Mouse (Mus musculus) hindbrain, embryonic 11.5 days (tissue): ENCODE measurements at regions not wholly inside any gene's neighbourhood (a gene's known extent, or its start where the extent isn't known, plus 50 kb on each side); places are given as distances from the start of the nearest gene placed in this dataset.

Source experiments
- ATAC-seq: fragments of 200-750 bp; cut with Nextera tagmentation; 2 replicates; pipeline ENCODE4 v1.8.0; 2017; ENCODE audit warnings: mild to moderate bottlenecking, moderate TSS enrichment, moderate library complexity; ENCODE audit not compliant: low FRiP score
- DNase-seq: peaks from one replicate; pipeline ENCODE4 v3.0.0-alpha.2; 2015; ENCODE audit warnings: low spot score
- H3K27ac ChIP-seq: fragments of 300-500 bp; sonication (generic); 2 replicates; pipeline ENCODE4 v1.5.1; 2014; ENCODE audit warnings: mild to moderate bottlenecking, low read depth, low read length
- H3K27me3 ChIP-seq: fragments of 300-500 bp; sonication (generic); 2 replicates; pipeline ENCODE4 v1.6.1; 2014; ENCODE audit warnings: mild to moderate bottlenecking, low read length, moderate library complexity, mixed read lengths; ENCODE audit not compliant: control insufficient read depth, insufficient read depth
- H3K36me3 ChIP-seq: fragments of 300-500 bp; sonication (generic); 2 replicates; pipeline ENCODE4 v1.6.1; 2014; ENCODE audit warnings: mild to moderate bottlenecking, low read length, moderate library complexity, mixed read lengths; ENCODE audit not compliant: control insufficient read depth, insufficient read depth
- H3K4me1 ChIP-seq: fragments of 300-500 bp; sonication (generic); replicated peaks from 2 replicates; pipeline ENCODE4 v1.6.1; 2014; ENCODE audit warnings: low read length, mixed read lengths; ENCODE audit not compliant: control insufficient read depth, insufficient read depth
- H3K4me2 ChIP-seq: fragments of 300-500 bp; sonication (generic); replicated peaks from 2 replicates; pipeline ENCODE4 v1.6.1; 2014; ENCODE audit warnings: mild to moderate bottlenecking, low read depth, low read length
- H3K4me3 ChIP-seq: fragments of 300-500 bp; sonication (generic); 2 replicates; pipeline ENCODE4 v1.5.1; 2014; ENCODE audit warnings: low read depth, low read length
- H3K9ac ChIP-seq: fragments of 300-500 bp; sonication (generic); 2 replicates; pipeline ENCODE4 v1.6.1; 2014; ENCODE audit warnings: low read depth, low read length
- H3K9me3 ChIP-seq: fragments of 300-500 bp; sonication (generic); 2 replicates; pipeline ENCODE4 v1.6.1; 2016; ENCODE audit warnings: low read length; ENCODE audit not compliant: control insufficient read depth
- WGBS: fragments of 180-500 bp; shearing (Covaris S2); extraction: QIAGEN DNeasy Blood & Tissue Kit; methylation state at CpG from one replicate; pipeline ENCODE4 v1.1.7; 2014; 5-methylcytosine and 5-hydroxymethylcytosine counted together

DNA sequence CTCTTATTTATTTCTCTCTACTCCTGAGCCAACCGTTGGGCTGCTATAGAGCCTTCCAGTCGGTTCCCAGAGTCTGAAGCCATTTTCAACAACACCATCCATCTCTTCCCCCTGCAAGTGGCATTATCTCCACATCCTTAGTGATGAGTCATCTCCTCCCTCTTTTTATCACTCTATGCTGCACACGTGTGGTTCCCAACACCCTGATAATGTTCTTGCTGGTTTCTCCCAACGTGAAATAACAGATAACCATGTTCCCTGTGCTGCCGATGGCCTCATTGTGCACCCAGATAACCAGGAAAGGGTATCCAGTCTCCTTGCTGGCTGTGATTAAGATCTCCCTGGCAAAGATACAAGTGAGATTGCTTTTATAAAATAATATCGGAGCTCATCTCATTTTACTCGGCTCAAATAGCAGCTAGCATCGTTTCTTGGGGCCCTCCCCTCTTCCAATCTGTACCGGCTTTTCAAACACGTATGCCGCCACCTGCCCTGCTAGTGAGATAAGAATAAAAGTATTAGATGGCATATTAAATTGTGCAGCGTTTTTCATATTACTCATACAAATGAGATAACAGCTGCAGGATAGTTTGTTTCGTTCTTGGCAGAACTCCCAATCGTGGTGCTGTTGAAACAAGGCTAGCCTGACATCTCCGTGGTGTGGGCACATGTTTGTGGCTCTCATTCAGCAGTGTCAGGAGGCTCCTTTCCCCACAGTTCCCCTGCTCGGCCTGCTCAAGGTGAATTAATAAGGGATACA, 250.3 kb upstream of the Ppp2r3a start:
- DNase-seq (no peak), ATAC-seq (no peak)
- no peaks in the 10 kb centered on the region for H3K36me3 ChIP-seq
- no peaks in the 10 kb centered on the region for H3K4me1 ChIP-seq
- H3K4me3 ChIP-seq, result no peak overlapping the region
- H3K9me3 ChIP-seq, result no peaks in the 10 kb centered on the region
- 83% methylated on average over 16 of the region's 16 CpGs for WGBS
- no peak overlapping the region for H3K9ac ChIP-seq
- H3K27me3 ChIP-seq, result no peaks in the 10 kb centered on the region
- H3K27ac ChIP-seq, result no peak overlapping the region
- H3K4me2 ChIP-seq, result no peak overlapping the region

DNA sequence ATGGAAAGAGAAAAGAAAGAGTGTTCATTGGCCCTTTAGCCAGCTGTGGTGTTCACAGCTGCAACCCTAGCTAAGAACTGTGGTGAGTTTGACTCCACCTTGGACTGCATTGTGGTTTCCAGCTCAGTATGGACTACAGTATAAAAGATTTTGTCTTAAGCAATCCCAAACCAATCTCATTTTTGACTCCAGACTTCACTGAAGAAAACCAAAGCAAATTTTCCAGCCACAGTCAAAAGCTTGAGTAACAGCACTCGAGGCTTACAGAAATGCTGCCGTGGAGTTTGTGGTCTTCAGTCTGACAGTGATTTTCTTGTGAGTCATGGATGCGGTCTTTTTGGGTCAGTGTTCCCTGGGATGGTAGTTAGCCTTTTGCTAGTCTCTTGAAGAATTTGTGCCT, 249.4 kb upstream of the Ppp2r3a start:
- Histone ChIP-seq H3K36me3 (no peaks in the 10 kb centered on the region), H3K4me2 (no peak overlapping the region), H3K27ac (no peak overlapping the region), H3K9ac (no peak overlapping the region), H3K4me1 (no peaks in the 10 kb centered on the region), H3K4me3 (no peak overlapping the region), H3K9me3 (no peaks in the 10 kb centered on the region), H3K27me3 (no peaks in the 10 kb centered on the region)
- ATAC-seq (no peak), DNase-seq (no peak)
- WGBS, result 92% methylated on average over 3 of the region's 3 CpGs

DNA sequence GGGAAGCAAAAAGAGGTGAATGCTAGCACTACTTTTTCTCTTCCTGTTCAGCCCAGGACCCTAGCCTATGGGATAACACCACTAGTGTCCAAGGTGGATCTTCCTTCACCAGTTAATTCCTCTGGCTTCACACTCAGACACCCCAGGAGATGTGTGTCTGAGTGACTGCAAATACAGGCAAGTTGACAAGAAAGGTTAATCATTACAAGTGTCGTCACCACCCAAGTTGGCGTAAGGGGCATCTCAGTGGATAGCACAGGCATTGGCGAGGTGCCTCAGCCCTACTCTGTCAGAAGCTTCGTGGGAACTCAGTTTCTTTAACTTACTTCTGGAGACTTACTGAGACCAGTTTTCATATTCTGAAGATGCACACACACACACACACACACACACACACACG, 247.1 kb upstream of the Ppp2r3a start:
- DNase-seq, result no peak
- Histone ChIP-seq H3K4me1 (no peaks in the 10 kb centered on the region), H3K9ac (no peak overlapping the region), H3K27ac (no peak overlapping the region), H3K4me3 (no peak overlapping the region), H3K36me3 (no peaks in the 10 kb centered on the region), H3K27me3 (no peaks in the 10 kb centered on the region), H3K9me3 (no peaks in the 10 kb centered on the region), H3K4me2 (no peak overlapping the region)
- 93% methylated on average over 5 of the region's 5 CpGs for WGBS
- ATAC-seq, result no peak

DNA sequence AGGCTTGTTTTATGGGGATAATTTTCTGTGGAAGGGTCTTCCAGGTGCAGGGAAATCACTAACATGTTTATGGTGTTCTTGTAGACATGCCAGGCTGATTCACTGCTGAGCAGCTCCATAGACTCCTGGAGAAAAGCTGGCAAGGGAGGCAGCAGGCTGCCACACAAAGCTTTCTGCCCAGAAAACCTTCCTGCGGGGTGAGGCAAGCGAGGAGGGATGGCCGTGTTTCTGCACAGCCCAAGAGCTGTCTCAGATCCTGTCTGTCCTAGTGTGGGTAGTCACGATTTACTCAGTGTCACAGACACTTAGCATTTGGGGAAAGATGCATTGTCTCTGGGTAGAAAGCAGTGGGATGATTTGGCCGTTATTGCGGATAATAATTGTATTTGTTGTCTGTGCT, 244.2 kb upstream of the Ppp2r3a start:
- Histone ChIP-seq H3K36me3 (no peaks in the 10 kb centered on the region), H3K4me3 (no peak overlapping the region), H3K4me2 (no peak overlapping the region), H3K27me3 (no peaks in the 10 kb centered on the region), H3K27ac (no peak overlapping the region), H3K4me1 (no peaks in the 10 kb centered on the region), H3K9me3 (no peaks in the 10 kb centered on the region), H3K9ac (no peak overlapping the region)
- ATAC-seq (no peak), DNase-seq (no peak)
- WGBS, result 75% methylated on average over 6 of the region's 6 CpGs

DNA sequence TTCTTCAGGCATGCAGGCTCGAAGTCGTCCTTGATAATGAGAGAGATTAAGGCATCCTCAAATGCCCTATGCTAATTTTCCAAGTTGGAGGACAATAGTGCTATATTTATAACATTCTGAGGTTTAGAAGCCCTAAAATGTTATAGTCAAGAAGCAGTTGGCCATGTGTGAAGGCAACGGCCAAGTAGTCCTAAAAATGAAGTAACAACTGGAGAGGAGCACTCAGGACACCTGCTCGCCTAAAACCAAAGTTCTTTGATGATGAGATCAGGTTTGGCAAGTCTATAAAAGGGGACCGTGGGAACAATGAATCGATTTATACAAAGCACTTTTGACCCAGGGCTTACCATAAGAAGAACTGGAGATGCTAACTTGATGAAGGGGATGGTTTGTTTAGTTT, 237.4 kb upstream of the Ppp2r3a start:
- no peaks in the 10 kb centered on the region for H3K36me3 ChIP-seq
- WGBS, result 85% methylated on average over 6 of the region's 6 CpGs
- DNase-seq, result no peak
- H3K27ac ChIP-seq, result no peak overlapping the region
- no peak for ATAC-seq
- no peak overlapping the region for H3K9ac ChIP-seq
- H3K4me3 ChIP-seq, result no peak overlapping the region
- no peak overlapping the region for H3K4me2 ChIP-seq
- no peaks in the 10 kb centered on the region for H3K27me3 ChIP-seq
- no peaks in the 10 kb centered on the region for H3K4me1 ChIP-seq
- no peaks in the 10 kb centered on the region for H3K9me3 ChIP-seq

DNA sequence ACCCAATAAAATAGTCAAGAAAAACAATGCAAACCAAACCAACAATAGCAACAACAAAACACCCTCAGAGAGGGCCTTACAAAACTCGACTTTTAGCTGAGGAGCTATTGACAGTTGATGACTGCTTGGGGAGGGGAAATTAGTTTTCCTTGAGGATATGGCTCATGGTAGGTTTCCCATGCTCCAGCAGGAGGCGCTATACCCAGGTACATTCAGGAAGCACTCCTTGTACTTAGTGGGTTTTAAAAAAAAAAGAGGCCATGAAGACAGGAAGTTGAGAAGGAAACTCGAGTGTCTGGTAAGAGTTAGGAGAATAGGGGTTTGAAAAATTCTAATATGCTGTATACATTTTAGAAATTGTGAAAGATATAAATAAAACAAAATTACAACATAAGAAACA, 224.6 kb upstream of the Ppp2r3a start:
- H3K4me1 ChIP-seq, result no peaks in the 10 kb centered on the region
- no peak for ATAC-seq
- H3K4me2 ChIP-seq, result no peak overlapping the region
- no peak overlapping the region for H3K9ac ChIP-seq
- no peaks in the 10 kb centered on the region for H3K36me3 ChIP-seq
- no peaks in the 10 kb centered on the region for H3K27me3 ChIP-seq
- no peak overlapping the region for H3K27ac ChIP-seq
- DNase-seq, result no peak
- 78% methylated on average over 3 of the region's 3 CpGs for WGBS
- H3K4me3 ChIP-seq, result no peak overlapping the region
- no peaks in the 10 kb centered on the region for H3K9me3 ChIP-seq

DNA sequence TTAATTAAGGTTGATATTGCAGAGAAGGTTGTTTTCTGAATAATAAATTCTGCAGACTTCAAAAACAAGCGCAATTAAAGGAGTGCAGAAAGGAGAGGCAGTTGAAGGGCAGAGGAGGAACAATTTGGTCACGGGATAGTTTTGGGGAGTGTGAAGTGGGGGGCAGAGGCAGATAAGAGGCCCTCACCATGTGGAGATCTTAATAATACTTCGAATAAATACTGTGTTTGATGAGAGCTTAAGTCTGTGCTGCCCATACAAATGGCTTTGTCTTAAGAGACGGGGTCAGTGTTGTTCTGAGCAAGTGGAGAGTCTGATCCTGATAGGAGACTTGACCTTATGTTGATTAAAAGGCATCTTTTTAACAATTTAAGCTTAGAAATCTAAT, 221.5 kb upstream of the Ppp2r3a start:
- peak overlapping the region; percentile 62 for H3K27ac ChIP-seq
- H3K4me1 ChIP-seq, result no peaks in the 10 kb centered on the region
- DNase-seq, result no peak
- H3K9ac ChIP-seq, result no peak overlapping the region
- no peaks in the 10 kb centered on the region for H3K9me3 ChIP-seq
- peak; percentile 33; the same call in 1 of the 2 replicates for ATAC-seq
- WGBS, result 76% methylated on average over 4 of the region's 4 CpGs
- no peak overlapping the region for H3K4me3 ChIP-seq
- no peak overlapping the region for H3K4me2 ChIP-seq
- no peaks in the 10 kb centered on the region for H3K36me3 ChIP-seq
- no peaks in the 10 kb centered on the region for H3K27me3 ChIP-seq

DNA sequence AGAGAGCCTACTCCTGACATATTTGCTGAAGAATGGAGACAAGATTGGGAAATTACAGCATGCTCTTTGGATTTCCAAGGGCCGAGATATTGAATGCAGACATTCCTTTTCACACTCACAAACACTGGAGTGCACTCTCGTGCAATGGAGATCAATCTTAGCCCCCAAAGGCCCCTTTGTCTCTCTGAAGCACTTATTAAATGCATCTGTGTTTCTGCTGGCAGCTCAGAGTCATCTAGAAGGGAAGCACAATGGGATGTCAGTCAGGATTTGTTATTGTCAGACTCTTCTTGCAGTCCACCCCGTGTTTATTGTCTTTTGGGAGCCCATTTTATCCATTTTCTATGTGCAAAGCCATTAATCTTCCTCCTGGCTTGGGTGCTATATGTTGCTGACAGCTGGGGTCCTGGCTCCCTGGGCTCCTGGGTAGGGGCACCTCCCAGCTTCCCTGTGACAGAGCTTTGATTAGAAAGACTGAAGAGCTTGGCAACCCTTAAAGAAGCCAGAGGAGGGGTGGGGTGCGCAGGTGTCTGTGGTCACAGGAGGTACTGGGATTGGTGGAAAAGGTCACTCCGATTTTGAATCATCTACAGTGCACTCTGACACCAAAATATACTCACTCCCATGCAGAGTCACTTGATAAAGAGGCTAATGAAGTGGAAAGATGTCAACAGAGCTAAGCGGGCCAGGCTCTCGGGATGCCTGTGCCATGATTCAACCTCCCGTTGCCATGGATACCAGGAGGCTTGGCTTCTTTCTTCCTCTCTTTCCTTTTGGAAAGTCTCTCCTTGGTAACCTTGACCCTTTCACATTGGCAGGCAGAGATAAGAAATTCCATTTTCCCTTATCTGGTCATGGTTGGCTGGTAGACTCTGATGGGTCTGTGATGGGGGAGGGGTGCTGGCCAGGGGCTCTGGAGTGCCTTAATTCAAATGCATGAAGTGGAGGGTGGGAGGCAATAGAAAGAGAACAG, 220.8 kb upstream of the Ppp2r3a start:
- Histone ChIP-seq H3K4me1 (no peaks in the 10 kb centered on the region), H3K4me2 (no peak overlapping the region), H3K9me3 (no peaks in the 10 kb centered on the region), H3K9ac (no peak overlapping the region), H3K36me3 (no peaks in the 10 kb centered on the region), H3K27ac (peak overlapping the region; percentile 62), H3K27me3 (no peaks in the 10 kb centered on the region), H3K4me3 (no peak overlapping the region)
- ATAC-seq (peak; percentile 94), DNase-seq (peak; percentile 81)
- WGBS, result 23% methylated on average over 8 of the region's 8 CpGs
